In the genomic region with DNA sequence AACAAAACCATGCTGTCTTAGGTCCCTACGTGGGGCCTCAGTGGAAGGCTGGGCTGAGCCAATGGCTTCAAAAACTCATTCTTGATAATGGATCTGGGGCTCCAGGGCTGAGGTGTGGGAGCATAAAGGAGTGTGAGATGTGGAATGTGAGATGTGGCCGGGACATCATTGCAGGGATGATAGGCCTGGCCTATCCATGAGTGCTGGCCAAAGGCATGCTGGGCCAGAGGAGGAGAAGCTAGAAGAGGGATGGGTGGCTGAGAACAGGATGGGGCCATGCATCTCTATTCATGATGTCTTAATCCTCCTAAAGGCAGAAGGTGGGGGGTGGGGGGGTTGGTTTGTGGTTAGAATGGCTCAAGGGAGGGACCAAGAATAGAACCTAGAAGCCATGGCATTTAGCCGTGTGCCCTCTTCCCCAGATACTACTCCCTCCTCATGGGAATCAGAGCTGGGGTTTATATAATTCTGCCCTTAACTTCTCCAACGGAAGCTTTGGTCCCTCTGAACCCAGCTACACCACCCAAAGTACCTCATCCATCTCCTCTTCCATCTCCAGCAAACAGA, we compare ENCODE assay signal across 7 mouse cellular contexts. TPM values are rescaled to one million over a fixed set of nuclear protein-coding genes. Genes with fewer than 3 reads are reported as not detected.
DNase-seq lines count a peak whose midpoint lies in the region; ATAC-seq and TF ChIP-seq lines count a peak whose summit lies in the region.

No protein-coding gene starts in this region.

- H3K4me1 ChIP-seq in lung, postnatal 0 days (ENCODE audit: insufficient read depth, low read depth, low read length) = peaks cover 14% of the 10 kb centered on the region; the same call in 1 of the 2 replicates
- H3K4me1 ChIP-seq in forebrain, embryonic 11.5 days (replicated peaks; ENCODE audit: control insufficient read depth, insufficient read depth, low read length) = peaks cover 4% of the 10 kb centered on the region; the same call in 1 of the 2 replicates
- peaks cover 29% of the 10 kb centered on the region for H3K4me1 ChIP-seq in limb, embryonic 14.5 days (ENCODE audit: control insufficient read depth, insufficient read depth, low read length)
- H3K4me1 ChIP-seq in stomach, embryonic 15.5 days = peaks cover 42% of the 10 kb centered on the region

- H3K36me3 ChIP-seq in lung, postnatal 0 days (ENCODE audit: insufficient read depth, low read length) = no peaks in the 10 kb centered on the region
- no peaks in the 10 kb centered on the region; the same call in 1 of the 2 replicates for H3K36me3 ChIP-seq in forebrain, embryonic 11.5 days (ENCODE audit: control insufficient read depth, insufficient read depth, low read length)
- peaks cover 25% of the 10 kb centered on the region for H3K36me3 ChIP-seq in limb, embryonic 14.5 days (ENCODE audit: control insufficient read depth, insufficient read depth, low read length)
- peaks cover 3% of the 10 kb centered on the region; the same call in 1 of the 2 replicates for H3K36me3 ChIP-seq in stomach, embryonic 15.5 days

- H3K4me2 ChIP-seq in lung, postnatal 0 days (replicated peaks; ENCODE audit: low read depth, low read length) = peak overlapping the region; percentile 90
- peak overlapping the region; percentile 97; the same call in 1 of the 2 replicates for H3K4me2 ChIP-seq in forebrain, embryonic 11.5 days (ENCODE audit: low read depth, low read length, severe bottlenecking)
- H3K4me2 ChIP-seq in limb, embryonic 14.5 days (replicated peaks; ENCODE audit: low read depth, low read length, severe bottlenecking) = peak overlapping the region; percentile 91
- peak overlapping the region; percentile 90 for H3K4me2 ChIP-seq in stomach, embryonic 15.5 days

- H3K4me3 ChIP-seq in lung, postnatal 0 days (ENCODE audit: low read depth, low read length) = peak overlapping the region; percentile 67
- H3K4me3 ChIP-seq in forebrain, embryonic 11.5 days (ENCODE audit: low read depth, low read length) = peak overlapping the region; percentile 54; the same call in 1 of the 2 replicates
- peak overlapping the region; percentile 78 for H3K4me3 ChIP-seq in limb, embryonic 14.5 days (replicated peaks; ENCODE audit: low read length)
- H3K4me3 ChIP-seq in stomach, embryonic 15.5 days (replicated peaks) = peak overlapping the region; percentile 79

- DNase-seq in lung, postnatal 0 days (ENCODE audit: low spot score) = no peak
- DNase-seq in lung, adult 18-20 months = no peak
- DNase-seq in forebrain, embryonic 11.5 days (ENCODE audit: low spot score) = no peak
- DNase-seq in limb, embryonic 14.5 days (ENCODE audit: low spot score) = no peak
- no peak for DNase-seq in right cerebral cortex, postnatal 36 days (ENCODE audit: low spot score in 2 of 2)
- no peak for DNase-seq in ovary, postnatal 36 days (ENCODE audit: low spot score)

- no peak for TF ChIP-seq POLR2A in limb, embryonic 14.5 days (IDR thresholded peaks at IDR 0.05; ENCODE audit: borderline replicate concordance, extremely low read depth, insufficient read depth, insufficient read length)

- no peak for ATAC-seq in lung, postnatal 0 days
- no peak for ATAC-seq in forebrain, embryonic 11.5 days (replicated peaks; ENCODE audit: low FRiP score)
- ATAC-seq in limb, embryonic 14.5 days (ENCODE audit: low FRiP score, low read depth) = no peak
- no peak for ATAC-seq in stomach, embryonic 15.5 days (ENCODE audit: insufficient read depth, low FRiP score, low read depth)

- no peaks in the 10 kb centered on the region for H3K27me3 ChIP-seq in lung, postnatal 0 days (replicated peaks; ENCODE audit: insufficient read depth, low read length)
- H3K27me3 ChIP-seq in forebrain, embryonic 11.5 days (ENCODE audit: control insufficient read depth, insufficient read depth, low read length) = no peaks in the 10 kb centered on the region; the same call in 1 of the 2 replicates
- no peaks in the 10 kb centered on the region for H3K27me3 ChIP-seq in limb, embryonic 14.5 days (ENCODE audit: control insufficient read depth, insufficient read depth, low read length)
- no peaks in the 10 kb centered on the region for H3K27me3 ChIP-seq in stomach, embryonic 15.5 days (replicated peaks)

- H3K9ac ChIP-seq in lung, postnatal 0 days (replicated peaks; ENCODE audit: low read depth) = peak overlapping the region; percentile 85
- no peak overlapping the region for H3K9ac ChIP-seq in forebrain, embryonic 11.5 days (ENCODE audit: low read length)
- H3K9ac ChIP-seq in limb, embryonic 14.5 days (ENCODE audit: low read depth, low read length, severe bottlenecking) = peak overlapping the region; percentile 89
- peak overlapping the region; percentile 80 for H3K9ac ChIP-seq in stomach, embryonic 15.5 days

- H3K9me3 ChIP-seq in lung, postnatal 0 days (ENCODE audit: low read length) = no peaks in the 10 kb centered on the region
- H3K9me3 ChIP-seq in forebrain, embryonic 11.5 days (ENCODE audit: control insufficient read depth, low read length) = no peaks in the 10 kb centered on the region
- no peaks in the 10 kb centered on the region for H3K9me3 ChIP-seq in limb, embryonic 14.5 days (ENCODE audit: control insufficient read depth, low read length)
- no peaks in the 10 kb centered on the region for H3K9me3 ChIP-seq in stomach, embryonic 15.5 days

- no peak overlapping the region for H3K27ac ChIP-seq in lung, postnatal 0 days (ENCODE audit: low read length)
- no peak overlapping the region for H3K27ac ChIP-seq in forebrain, embryonic 11.5 days (ENCODE audit: low read depth, low read length)
- no peak overlapping the region for H3K27ac ChIP-seq in limb, embryonic 14.5 days (replicated peaks; ENCODE audit: low read depth, low read length)
- peak overlapping the region; percentile 94 for H3K27ac ChIP-seq in stomach, embryonic 15.5 days

- no peak for TF ChIP-seq EP300 in lung, postnatal 0 days (IDR thresholded peaks at IDR 0.05)

- 47% methylated on average over 4 of the region's 4 CpGs for WGBS in lung, postnatal 0 days
- WGBS in forebrain, embryonic 11.5 days = 87% methylated on average over 4 of the region's 4 CpGs
- WGBS in limb, embryonic 14.5 days = 70% methylated on average over 4 of the region's 4 CpGs
- WGBS in stomach, embryonic 15.5 days = 59% methylated on average over 4 of the region's 4 CpGs

- TF ChIP-seq CTCF in lung, postnatal 0 days (IDR thresholded peaks at IDR 0.05) = no peak

RNA-seq across cellular contexts. Expression of gene Phlda3, which starts 1.5 kb away (rescaled TPM):
- polyA plus RNA-seq in lung, postnatal 0 days (2015; fragmentation: Nextera tagmentation; extraction: Ambion mirVana) = 80.7 and 82.0 TPM in 2 replicates
- polyA plus RNA-seq in forebrain, embryonic 11.5 days (2014; fragmentation: Nextera tagmentation; extraction: Ambion mirVana) = 21.5 and 24.2 TPM in 2 replicates
- polyA plus RNA-seq in limb, embryonic 14.5 days (2012; rRNA removed) = 60.6 and 69.1 TPM in 2 replicates
- polyA plus RNA-seq in limb, embryonic 14.5 days (2014; fragmentation: Nextera tagmentation; extraction: Ambion mirVana) = 85.1 and 87.4 TPM in 2 replicates
- polyA plus RNA-seq in stomach, embryonic 15.5 days (2015; fragmentation: Nextera tagmentation; extraction: Ambion mirVana) = 79.8 and 95.3 TPM in 2 replicates

RNA-seq across cellular contexts. Expression of gene Tnni1, which starts 11.8 kb away (rescaled TPM):
- 26.1 and 31.2 TPM in 2 replicates for polyA plus RNA-seq in lung, postnatal 0 days (2015; fragmentation: Nextera tagmentation; extraction: Ambion mirVana)
- polyA plus RNA-seq in forebrain, embryonic 11.5 days (2014; fragmentation: Nextera tagmentation; extraction: Ambion mirVana) = 0.65 and 1.1 TPM in 2 replicates
- 349 and 357 TPM in 2 replicates for polyA plus RNA-seq in limb, embryonic 14.5 days (2012; rRNA removed)
- 300 and 419 TPM in 2 replicates for polyA plus RNA-seq in limb, embryonic 14.5 days (2014; fragmentation: Nextera tagmentation; extraction: Ambion mirVana)
- polyA plus RNA-seq in stomach, embryonic 15.5 days (2015; fragmentation: Nextera tagmentation; extraction: Ambion mirVana) = 8.8 and 15.3 TPM in 2 replicates

RNA-seq across cellular contexts. Expression of gene Csrp1, which starts 47.5 kb away (rescaled TPM):
- polyA plus RNA-seq in lung, postnatal 0 days (2015; fragmentation: Nextera tagmentation; extraction: Ambion mirVana) = 449 and 545 TPM in 2 replicates
- 37.1 and 39.1 TPM in 2 replicates for polyA plus RNA-seq in forebrain, embryonic 11.5 days (2014; fragmentation: Nextera tagmentation; extraction: Ambion mirVana)
- polyA plus RNA-seq in limb, embryonic 14.5 days (2012; rRNA removed) = 120 and 123 TPM in 2 replicates
- 95.6 and 102 TPM in 2 replicates for polyA plus RNA-seq in limb, embryonic 14.5 days (2014; fragmentation: Nextera tagmentation; extraction: Ambion mirVana)
- polyA plus RNA-seq in stomach, embryonic 15.5 days (2015; fragmentation: Nextera tagmentation; extraction: Ambion mirVana) = 225 and 236 TPM in 2 replicates

RNA-seq across cellular contexts. Expression of gene Lad1, which starts 51.0 kb away (rescaled TPM):
- polyA plus RNA-seq in lung, postnatal 0 days (2015; fragmentation: Nextera tagmentation; extraction: Ambion mirVana) = 4.4 and 6.0 TPM in 2 replicates
- 0.47 and 0.65 TPM in 2 replicates for polyA plus RNA-seq in forebrain, embryonic 11.5 days (2014; fragmentation: Nextera tagmentation; extraction: Ambion mirVana)
- polyA plus RNA-seq in limb, embryonic 14.5 days (2012; rRNA removed) = 10.9 and 12.2 TPM in 2 replicates
- polyA plus RNA-seq in limb, embryonic 14.5 days (2014; fragmentation: Nextera tagmentation; extraction: Ambion mirVana) = 20.9 and 25.9 TPM in 2 replicates
- 95.0 and 97.1 TPM in 2 replicates for polyA plus RNA-seq in stomach, embryonic 15.5 days (2015; fragmentation: Nextera tagmentation; extraction: Ambion mirVana)
